Mouse (Mus musculus): ENCODE measurements around the gene Nol3. TPM values are rescaled to one million over a fixed set of nuclear protein-coding genes. Genes with fewer than 3 reads are reported as not detected.
"Not testable (repeated sequence)": the region's sequence is repeated elsewhere in the genome, so short reads cannot be mapped to it uniquely, and the experiment has no call there.

Gene Nol3
- polyA plus RNA-seq, 1 experiment from 2014 or later: 2.7 TPM

- no peak overlapping the region for H3K27ac ChIP-seq
- no peaks in the 10 kb centered on the region for H3K9me3 ChIP-seq (replicated peaks)
- peaks cover 45% of the 10 kb centered on the region for H3K27me3 ChIP-seq
- peaks cover 34% of the 10 kb centered on the region for H3K4me1 ChIP-seq
- H3K4me3 ChIP-seq: no peak overlapping the region
- H3K9ac ChIP-seq: no peak overlapping the region
- ATAC-seq (ENCODE audit: low FRiP score): peak; percentile 27; the same call in 1 of the 2 replicates
- H3K4me2 ChIP-seq (replicated peaks): no peak overlapping the region
- 21% methylated on average over 23 of the region's 23 CpGs for WGBS
- H3K36me3 ChIP-seq: peaks cover 47% of the 10 kb centered on the region
Measured at GRCm38 (mm10) chr8:105283074-105283473, 7.1 kb downstream of the Nol3 start.

GRCm38 (mm10) chr8:105285514-105285913 is 9.6 kb downstream of the Nol3 start:
- no peaks in the 10 kb centered on the region for H3K9me3 ChIP-seq (replicated peaks)
- no peak for ATAC-seq (ENCODE audit: low FRiP score)
- H3K9ac ChIP-seq: no peak overlapping the region
- H3K27me3 ChIP-seq: peaks cover 28% of the 10 kb centered on the region
- peaks cover 41% of the 10 kb centered on the region for H3K36me3 ChIP-seq
- no peak overlapping the region for H3K27ac ChIP-seq
- 34% methylated on average over 12 of the region's 12 CpGs for whole genome bisulfite sequencing
- peak overlapping the region; percentile 81; the same call in 1 of the 2 replicates for H3K4me2 ChIP-seq (replicated peaks)
- no peak overlapping the region for H3K4me3 ChIP-seq
- H3K4me1 ChIP-seq: peaks cover 46% of the 10 kb centered on the region

- no peak overlapping the region for H3K9ac ChIP-seq
- H3K4me3 ChIP-seq: no peak overlapping the region
- peaks cover 50% of the 10 kb centered on the region for H3K4me1 ChIP-seq
- no peak overlapping the region for H3K27ac ChIP-seq
- H3K27me3 ChIP-seq: peaks cover 19% of the 10 kb centered on the region
- peaks cover 33% of the 10 kb centered on the region for H3K36me3 ChIP-seq
- no peaks in the 10 kb centered on the region for H3K9me3 ChIP-seq (replicated peaks)
- WGBS: 87% methylated on average over 4 of the region's 4 CpGs
- peak overlapping the region; percentile 81 for H3K4me2 ChIP-seq (replicated peaks)
- no peak for ATAC-seq (ENCODE audit: low FRiP score)
Measured at GRCm38 (mm10) chr8:105286907-105287306, 11.0 kb downstream of the Nol3 start.

GRCm38 (mm10) chr8:105288231-105288630 is 12.3 kb downstream of the Nol3 start:
- ATAC-seq (ENCODE audit: low FRiP score): no peak
- peaks cover 50% of the 10 kb centered on the region for H3K4me1 ChIP-seq

GRCm38 (mm10) chr8:105288958-105289732 is 13.2 kb downstream of the Nol3 start:
- peak overlapping the region; percentile 92 for H3K27ac ChIP-seq
- H3K9ac ChIP-seq: peak overlapping the region; percentile 60
- H3K27me3 ChIP-seq: peaks cover 31% of the 10 kb centered on the region
- H3K4me3 ChIP-seq: peak overlapping the region; percentile 48
- no peaks in the 10 kb centered on the region for H3K9me3 ChIP-seq (replicated peaks)
- H3K36me3 ChIP-seq: peaks cover 13% of the 10 kb centered on the region
- under 1% methylated on average over 53 of the region's 53 CpGs for WGBS
- H3K4me1 ChIP-seq: peaks cover 50% of the 10 kb centered on the region
- ATAC-seq (ENCODE audit: low FRiP score): peak; percentile 94
- H3K4me2 ChIP-seq (replicated peaks): peak overlapping the region; percentile 81

More at GRCm38 (mm10) chr8:105288231-105288630, 12.3 kb downstream of the Nol3 start:
- H3K36me3 ChIP-seq: peaks cover 19% of the 10 kb centered on the region
- no peak overlapping the region for H3K27ac ChIP-seq
- peak overlapping the region; percentile 60 for H3K9ac ChIP-seq
- 81% methylated on average over 5 of the region's 5 CpGs for WGBS
- H3K4me2 ChIP-seq (replicated peaks): peak overlapping the region; percentile 81
- H3K9me3 ChIP-seq (replicated peaks): no peaks in the 10 kb centered on the region
- peak overlapping the region; percentile 48 for H3K4me3 ChIP-seq
- peaks cover 26% of the 10 kb centered on the region for H3K27me3 ChIP-seq

GRCm38 (mm10) chr8:105289805-105290460 is 14.0 kb downstream of the Nol3 start, which contains the start of gene 4931428F04Rik:
TSS of gene 4931428F04Rik (minus strand) at chr8:105289864.
- H3K36me3 ChIP-seq: peaks cover 7% of the 10 kb centered on the region
- peak within 1 kb of the TSS; percentile 92 for H3K27ac ChIP-seq
- H3K9ac ChIP-seq: peak within 1 kb of the TSS; percentile 60
- H3K27me3 ChIP-seq: peaks cover 32% of the 10 kb centered on the region
- ATAC-seq (ENCODE audit: low FRiP score): peak; percentile 20
- peaks cover 50% of the 10 kb centered on the region for H3K4me1 ChIP-seq
- H3K9me3 ChIP-seq (replicated peaks): no peaks in the 10 kb centered on the region
- 3% methylated on average over 39 of the region's 43 CpGs for WGBS
- H3K4me2 ChIP-seq (replicated peaks): peak within 1 kb of the TSS; percentile 81
- peak within 1 kb of the TSS; percentile 48 for H3K4me3 ChIP-seq

GRCm38 (mm10) chr8:105290554-105291314 is 14.8 kb downstream of the Nol3 start:
- Histone ChIP-seq H3K4me2 (replicated peaks) (peak overlapping the region; percentile 81), H3K36me3 (no peaks in the 10 kb centered on the region), H3K4me1 (peaks cover 43% of the 10 kb centered on the region), H3K27me3 (peaks cover 34% of the 10 kb centered on the region), H3K4me3 (peak overlapping the region; percentile 48), H3K27ac (no peak overlapping the region), H3K9ac (0 out of 2 replicates have a peak overlapping the region, but pooled peaks have one; percentile 60), H3K9me3 (replicated peaks) (no peaks in the 10 kb centered on the region)
- WGBS: 8% methylated on average over 31 of the region's 31 CpGs
- ATAC-seq (ENCODE audit: low FRiP score): no peak

- 87% methylated on average over 8 of the region's 8 CpGs for WGBS
- H3K9me3 ChIP-seq (replicated peaks); H3K36me3 ChIP-seq; H3K27ac ChIP-seq; H3K9ac ChIP-seq; ATAC-seq (ENCODE audit: low FRiP score); H3K4me3 ChIP-seq; H3K4me2 ChIP-seq (replicated peaks): not testable (repeated sequence)
- peaks cover 38% of the 10 kb centered on the region for H3K4me1 ChIP-seq
- peaks cover 34% of the 10 kb centered on the region for H3K27me3 ChIP-seq
Measured at GRCm38 (mm10) chr8:105291364-105291763, 15.4 kb downstream of the Nol3 start.

GRCm38 (mm10) chr8:105291802-105292201 is 15.9 kb downstream of the Nol3 start:
- ATAC-seq (ENCODE audit: low FRiP score); H3K9ac ChIP-seq; H3K4me3 ChIP-seq; H3K9me3 ChIP-seq (replicated peaks); H3K36me3 ChIP-seq; H3K4me2 ChIP-seq (replicated peaks); H3K27ac ChIP-seq: not testable (repeated sequence)
- peaks cover 35% of the 10 kb centered on the region for H3K4me1 ChIP-seq
- peaks cover 34% of the 10 kb centered on the region for H3K27me3 ChIP-seq
- WGBS: 71% methylated on average over 3 of the region's 3 CpGs

GRCm38 (mm10) chr8:105292471-105292870 is 16.5 kb downstream of the Nol3 start:
- Histone ChIP-seq H3K9ac (no peak overlapping the region), H3K4me3 (no peak overlapping the region), H3K4me2 (replicated peaks) (no peak overlapping the region), H3K36me3 (no peaks in the 10 kb centered on the region), H3K27ac (no peak overlapping the region), H3K9me3 (replicated peaks) (no peaks in the 10 kb centered on the region), H3K27me3 (peaks cover 34% of the 10 kb centered on the region), H3K4me1 (peaks cover 32% of the 10 kb centered on the region)
- WGBS: 79% methylated on average over 7 of the region's 7 CpGs
- no peak for ATAC-seq (ENCODE audit: low FRiP score)

GRCm38 (mm10) chr8:105293405-105293804 is 17.5 kb downstream of the Nol3 start:
- no peak overlapping the region for H3K27ac ChIP-seq
- H3K4me2 ChIP-seq (replicated peaks): no peak overlapping the region
- WGBS: 67% methylated on average over 19 of the region's 19 CpGs
- no peak overlapping the region for H3K4me3 ChIP-seq
- H3K27me3 ChIP-seq: peaks cover 34% of the 10 kb centered on the region
- peaks cover 29% of the 10 kb centered on the region for H3K4me1 ChIP-seq
- ATAC-seq (ENCODE audit: low FRiP score): no peak
- no peaks in the 10 kb centered on the region for H3K36me3 ChIP-seq
- H3K9ac ChIP-seq: no peak overlapping the region
- H3K9me3 ChIP-seq (replicated peaks): no peaks in the 10 kb centered on the region

- H3K9ac ChIP-seq: no peak overlapping the region
- H3K27me3 ChIP-seq: peaks cover 33% of the 10 kb centered on the region
- peaks cover 30% of the 10 kb centered on the region for H3K4me1 ChIP-seq
- peaks cover 5% of the 10 kb centered on the region for H3K36me3 ChIP-seq
- no peak overlapping the region for H3K27ac ChIP-seq
- H3K9me3 ChIP-seq (replicated peaks): no peaks in the 10 kb centered on the region
- WGBS: 71% methylated on average over 9 of the region's 9 CpGs
- no peak overlapping the region for H3K4me2 ChIP-seq (replicated peaks)
- no peak overlapping the region for H3K4me3 ChIP-seq
- no peak for ATAC-seq (ENCODE audit: low FRiP score)
Measured at GRCm38 (mm10) chr8:105294776-105295175, 18.8 kb downstream of the Nol3 start.
